Mouse (Mus musculus): ENCODE data around the gene Wbp2. TPM values are rescaled to one million over a fixed set of nuclear protein-coding genes. Genes with fewer than 3 reads are reported as not detected.
A peak's percentile ranks its signal among the peaks of the same experiment; 100 is the strongest.

The Wbp2 gene
- polyA plus RNA-seq, 1 experiment = 156 TPM

GRCm38 (mm10) chr11:116117241-116117640, 30.4 kb upstream of the Wbp2 start:
- TF ChIP-seq MYOG (IDR thresholded peaks at IDR 0.05; ENCODE audit: control insufficient read depth in 1 of 3, insufficient read depth in 1 of 3, insufficient read length in 2 of 3, low read depth in 2 of 3) (no peak), POLR2A (IDR thresholded peaks at IDR 0.05; ENCODE audit: insufficient read length, low read depth) (no peak), E2F4 (IDR thresholded peaks at IDR 0.05; ENCODE audit: insufficient read depth) (no peak), MYOD1 (IDR thresholded peaks at IDR 0.05; ENCODE audit: control insufficient read depth in 1 of 3, insufficient read length in 2 of 3, low read depth in 2 of 3) (no peak), TCF12 (IDR thresholded peaks at IDR 0.05; ENCODE audit: insufficient read depth, poor library complexity, severe bottlenecking) (no peak), SRF (IDR thresholded peaks at IDR 0.05; ENCODE audit: control insufficient read depth, insufficient read length, low read depth) (no peak), REST (IDR thresholded peaks at IDR 0.05; ENCODE audit: insufficient read depth, insufficient read length) (no peak), POLR2AphosphoS2 (IDR thresholded peaks at IDR 0.05; ENCODE audit: insufficient read length, low read depth) (no peak), MAX (IDR thresholded peaks at IDR 0.05; ENCODE audit: low read depth) (no peak), USF1 (IDR thresholded peaks at IDR 0.05; ENCODE audit: low read depth) (no peak), TCF3 (IDR thresholded peaks at IDR 0.05; ENCODE audit: insufficient read length, low read depth) (no peak), CEBPB (IDR thresholded peaks at IDR 0.05; ENCODE audit: insufficient read depth, poor library complexity, severe bottlenecking) (no peak)
- no peaks in the 10 kb centered on the region for H3K79me2 ChIP-seq (ENCODE audit: control insufficient read depth, insufficient read depth)
- no peak overlapping the region for H3K4me3 ChIP-seq
- no peak overlapping the region for H3K4me2 ChIP-seq (ENCODE audit: low read depth)
- H3K36me3 ChIP-seq (ENCODE audit: control insufficient read depth, insufficient read depth) = no peaks in the 10 kb centered on the region
- H3K27me3 ChIP-seq (ENCODE audit: control insufficient read depth, insufficient read depth, insufficient read length) = no peaks in the 10 kb centered on the region
- H3ac ChIP-seq (ENCODE audit: control insufficient read depth, insufficient read length) = no peak overlapping the region

GRCm38 (mm10) chr11:116111611-116112203, 24.9 kb upstream of the Wbp2 start:
- Histone ChIP-seq H3K79me2 (ENCODE audit: control insufficient read depth, insufficient read depth) (peaks cover 11% of the 10 kb centered on the region), H3K36me3 (ENCODE audit: control insufficient read depth, insufficient read depth) (no peaks in the 10 kb centered on the region), H3K27me3 (ENCODE audit: control insufficient read depth, insufficient read depth, insufficient read length) (no peaks in the 10 kb centered on the region), H3K4me3 (no peak overlapping the region), H3K4me2 (ENCODE audit: low read depth) (no peak overlapping the region), H3ac (ENCODE audit: control insufficient read depth, insufficient read length) (no peak overlapping the region)
- no peak for TF ChIP-seq CEBPB (IDR thresholded peaks at IDR 0.05; ENCODE audit: insufficient read depth, poor library complexity, severe bottlenecking)
- no peak for TF ChIP-seq POLR2A (IDR thresholded peaks at IDR 0.05; ENCODE audit: insufficient read length, low read depth)
- no peak for TF ChIP-seq POLR2AphosphoS2 (IDR thresholded peaks at IDR 0.05; ENCODE audit: insufficient read length, low read depth)
- no peak for TF ChIP-seq MAX (IDR thresholded peaks at IDR 0.05; ENCODE audit: low read depth)

- TF ChIP-seq E2F4 (IDR thresholded peaks at IDR 0.05; ENCODE audit: insufficient read depth) (no peak), TCF12 (IDR thresholded peaks at IDR 0.05; ENCODE audit: insufficient read depth, poor library complexity, severe bottlenecking) (no peak), POLR2A (IDR thresholded peaks at IDR 0.05; ENCODE audit: insufficient read length, low read depth) (no peak), MYOD1 (IDR thresholded peaks at IDR 0.05; ENCODE audit: control insufficient read depth in 1 of 3, insufficient read length in 2 of 3, low read depth in 2 of 3) (no peak), MAX (IDR thresholded peaks at IDR 0.05; ENCODE audit: low read depth) (no peak), REST (IDR thresholded peaks at IDR 0.05; ENCODE audit: insufficient read depth, insufficient read length) (no peak), TCF3 (IDR thresholded peaks at IDR 0.05; ENCODE audit: insufficient read length, low read depth) (no peak), CEBPB (IDR thresholded peaks at IDR 0.05; ENCODE audit: insufficient read depth, poor library complexity, severe bottlenecking) (no peak), USF1 (IDR thresholded peaks at IDR 0.05; ENCODE audit: low read depth) (no peak), POLR2AphosphoS2 (IDR thresholded peaks at IDR 0.05; ENCODE audit: insufficient read length, low read depth) (no peak)
- Histone ChIP-seq H3K27me3 (ENCODE audit: control insufficient read depth, insufficient read depth, insufficient read length) (no peaks in the 10 kb centered on the region), H3K79me2 (ENCODE audit: control insufficient read depth, insufficient read depth) (peaks cover 11% of the 10 kb centered on the region), H3K36me3 (ENCODE audit: control insufficient read depth, insufficient read depth) (no peaks in the 10 kb centered on the region), H3ac (ENCODE audit: control insufficient read depth, insufficient read length) (no peak overlapping the region), H3K4me2 (ENCODE audit: low read depth) (peak overlapping the region; percentile 79), H3K4me3 (peak overlapping the region; percentile 78)
Observed at GRCm38 (mm10) chr11:116111067-116111466, 24.3 kb upstream of the Wbp2 start.

DNA sequence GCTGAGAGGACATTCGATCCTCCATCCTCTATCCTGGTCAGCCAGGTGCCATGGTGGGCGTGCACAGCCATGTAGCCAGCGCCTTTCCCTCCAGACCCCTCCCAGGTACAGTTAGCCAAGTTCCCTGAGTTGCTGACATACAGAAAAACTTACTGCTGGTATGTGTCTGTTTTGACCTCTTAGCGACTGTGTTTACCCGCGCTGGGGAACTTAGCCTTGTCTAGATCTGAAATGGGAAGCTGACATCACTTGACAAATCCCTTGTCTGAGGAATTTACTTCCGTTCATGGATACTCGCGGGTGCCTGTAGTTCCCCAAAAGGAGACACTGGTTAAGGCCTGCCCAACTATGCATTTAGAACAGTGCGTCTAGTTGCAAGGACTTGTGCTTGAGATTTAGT, 23.7 kb upstream of the Wbp2 start:
- Histone ChIP-seq H3ac (ENCODE audit: control insufficient read depth, insufficient read length) (peak overlapping the region; percentile 66), H3K4me3 (peak overlapping the region; percentile 78), H3K79me2 (ENCODE audit: control insufficient read depth, insufficient read depth) (peaks cover 11% of the 10 kb centered on the region), H3K27me3 (ENCODE audit: control insufficient read depth, insufficient read depth, insufficient read length) (no peaks in the 10 kb centered on the region), H3K4me2 (ENCODE audit: low read depth) (peak overlapping the region; percentile 79), H3K36me3 (ENCODE audit: control insufficient read depth, insufficient read depth) (no peaks in the 10 kb centered on the region)
- no peak for TF ChIP-seq SRF (IDR thresholded peaks at IDR 0.05; ENCODE audit: control insufficient read depth, insufficient read length, low read depth)
- TF ChIP-seq USF1 (IDR thresholded peaks at IDR 0.05; ENCODE audit: low read depth) = no peak
- no peak for TF ChIP-seq CEBPB (IDR thresholded peaks at IDR 0.05; ENCODE audit: insufficient read depth, poor library complexity, severe bottlenecking)
- TF ChIP-seq POLR2AphosphoS2 (IDR thresholded peaks at IDR 0.05; ENCODE audit: insufficient read length, low read depth) = no peak
- no peak for TF ChIP-seq POLR2A (IDR thresholded peaks at IDR 0.05; ENCODE audit: insufficient read length, low read depth)
- TF ChIP-seq E2F4 (IDR thresholded peaks at IDR 0.05; ENCODE audit: insufficient read depth) = no peak
- TF ChIP-seq TCF12 (IDR thresholded peaks at IDR 0.05; ENCODE audit: insufficient read depth, poor library complexity, severe bottlenecking) = no peak
- TF ChIP-seq TCF3 (IDR thresholded peaks at IDR 0.05; ENCODE audit: insufficient read length, low read depth) = no peak
- no peak for TF ChIP-seq MAX (IDR thresholded peaks at IDR 0.05; ENCODE audit: low read depth)
- no peak for TF ChIP-seq MYOG (IDR thresholded peaks at IDR 0.05; ENCODE audit: control insufficient read depth in 1 of 3, insufficient read depth in 1 of 3, insufficient read length in 2 of 3, low read depth in 2 of 3)
- no peak for TF ChIP-seq MYOD1 (IDR thresholded peaks at IDR 0.05; ENCODE audit: control insufficient read depth in 1 of 3, insufficient read length in 2 of 3, low read depth in 2 of 3)
- no peak for TF ChIP-seq REST (IDR thresholded peaks at IDR 0.05; ENCODE audit: insufficient read depth, insufficient read length)

GRCm38 (mm10) chr11:116110131-116110530, 23.3 kb upstream of the Wbp2 start:
- no peaks in the 10 kb centered on the region for H3K27me3 ChIP-seq (ENCODE audit: control insufficient read depth, insufficient read depth, insufficient read length)
- peak overlapping the region; percentile 79 for H3K4me2 ChIP-seq (ENCODE audit: low read depth)
- peak overlapping the region; percentile 66 for H3ac ChIP-seq (ENCODE audit: control insufficient read depth, insufficient read length)
- no peak for TF ChIP-seq CEBPB (IDR thresholded peaks at IDR 0.05; ENCODE audit: insufficient read depth, poor library complexity, severe bottlenecking)
- no peak for TF ChIP-seq TCF3 (IDR thresholded peaks at IDR 0.05; ENCODE audit: insufficient read length, low read depth)
- peak; percentile 86 for TF ChIP-seq POLR2A (IDR thresholded peaks at IDR 0.05; ENCODE audit: insufficient read length, low read depth)
- peak; percentile 96 for TF ChIP-seq POLR2AphosphoS2 (IDR thresholded peaks at IDR 0.05; ENCODE audit: insufficient read length, low read depth)
- TF ChIP-seq USF1 (IDR thresholded peaks at IDR 0.05; ENCODE audit: low read depth) = no peak
- TF ChIP-seq MAX (IDR thresholded peaks at IDR 0.05; ENCODE audit: low read depth) = no peak
- TF ChIP-seq REST (IDR thresholded peaks at IDR 0.05; ENCODE audit: insufficient read depth, insufficient read length) = no peak
- peak in 1 of 3 experiments; percentile 9 for TF ChIP-seq MYOD1 (IDR thresholded peaks at IDR 0.05; ENCODE audit: control insufficient read depth in 1 of 3, insufficient read length in 2 of 3, low read depth in 2 of 3)
- TF ChIP-seq E2F4 (IDR thresholded peaks at IDR 0.05; ENCODE audit: insufficient read depth) = peak; percentile 35
- TF ChIP-seq TCF12 (IDR thresholded peaks at IDR 0.05; ENCODE audit: insufficient read depth, poor library complexity, severe bottlenecking) = no peak
- no peak for TF ChIP-seq SRF (IDR thresholded peaks at IDR 0.05; ENCODE audit: control insufficient read depth, insufficient read length, low read depth)
- TF ChIP-seq MYOG (IDR thresholded peaks at IDR 0.05; ENCODE audit: control insufficient read depth in 1 of 3, insufficient read depth in 1 of 3, insufficient read length in 2 of 3, low read depth in 2 of 3) = peak in 2 of 3 experiments; percentile 7 to 42
- peak overlapping the region; percentile 78 for H3K4me3 ChIP-seq
- no peaks in the 10 kb centered on the region for H3K36me3 ChIP-seq (ENCODE audit: control insufficient read depth, insufficient read depth)
- peaks cover 11% of the 10 kb centered on the region for H3K79me2 ChIP-seq (ENCODE audit: control insufficient read depth, insufficient read depth)

All from myocyte (in vitro differentiated cells).